Mouse (Mus musculus) heart, embryonic 16.5 days (tissue): ENCODE results near the gene Snrpn. TPM values are rescaled to one million over a fixed set of nuclear protein-coding genes. Genes with fewer than 3 reads are reported as not detected.
"Not testable (repeated sequence)": the region's sequence is repeated elsewhere in the genome, so short reads cannot be mapped to it uniquely, and the experiment has no call there.

Experiments used
- ATAC-seq: fragments of 200-750 bp; cut with Nextera tagmentation; replicated peaks from 2 replicates; pipeline ENCODE4 v1.8.0; 2017; ENCODE audit warnings: moderate number of reproducible peaks; ENCODE audit not compliant: insufficient read depth, low FRiP score; ENCODE audit errors: extremely low read depth
- H3K27ac ChIP-seq: fragments of 300-500 bp; sonication (generic); 2 replicates; pipeline ENCODE4 v1.5.1; 2014; ENCODE audit warnings: mild to moderate bottlenecking, low read length, control low read depth, moderate library complexity
- H3K27me3 ChIP-seq: fragments of 300-500 bp; sonication (generic); 2 replicates; pipeline ENCODE4 v1.6.1; 2014; ENCODE audit warnings: low read length, mixed read lengths; ENCODE audit not compliant: control insufficient read depth, insufficient read depth
- H3K36me3 ChIP-seq: fragments of 300-500 bp; sonication (generic); 2 replicates; pipeline ENCODE4 v1.6.1; 2014; ENCODE audit not compliant: control insufficient read depth, insufficient read depth
- H3K4me1 ChIP-seq: fragments of 300-500 bp; sonication (generic); 2 replicates; pipeline ENCODE4 v1.6.1; 2014; ENCODE audit warnings: low read length, mixed read lengths; ENCODE audit not compliant: control insufficient read depth, insufficient read depth
- H3K4me2 ChIP-seq: fragments of 300-500 bp; sonication (generic); 2 replicates; pipeline ENCODE4 v1.6.1; 2014; ENCODE audit warnings: low read depth, mild to moderate bottlenecking, control low read depth, low read length
- H3K4me3 ChIP-seq: fragments of 300-500 bp; sonication (generic); 2 replicates; pipeline ENCODE4 v1.5.1; 2014; ENCODE audit warnings: mild to moderate bottlenecking, control low read depth, low read length
- H3K9ac ChIP-seq: fragments of 300-500 bp; sonication (generic); 2 replicates; pipeline ENCODE4 v1.6.1; 2014; ENCODE audit warnings: low read length, control low read depth
- H3K9me3 ChIP-seq: fragments of 300-500 bp; sonication (generic); replicated peaks from 2 replicates; pipeline ENCODE4 v1.6.1; 2016; ENCODE audit warnings: low read length; ENCODE audit not compliant: control insufficient read depth
- WGBS: fragments of 180-500 bp; shearing (Covaris S2); extraction: QIAGEN DNeasy Blood & Tissue Kit; methylation state at CpG from one replicate; pipeline ENCODE4 v1.1.7; 2014; 5-methylcytosine and 5-hydroxymethylcytosine counted together
- polyA plus RNA-seq: library from polyadenylated mRNA; unstranded; fragments of >200 nt; fragmentation: Nextera tagmentation; extraction: Ambion mirVana; gene quantifications from 2 replicates; pipeline ENCODE4 v1.2.1, GENCODE M21; 2015

The Snrpn gene
- 45.6 and 49.3 TPM in 2 replicates for polyA plus RNA-seq

GRCm38 (mm10) chr7:60139742-60140480 is at the start of gene Snrpn:
TSS of gene Snrpn (minus strand) at chr7:60140219.
- Histone ChIP-seq H3K9me3 (no peaks in the 10 kb centered on the region), H3K27ac (no peak within 1 kb of the TSS), H3K36me3 (no peaks in the 10 kb centered on the region), H3K4me2 (no peak within 1 kb of the TSS), H3K9ac (no peak within 1 kb of the TSS), H3K27me3 (no peaks in the 10 kb centered on the region), H3K4me1 (no peaks in the 10 kb centered on the region), H3K4me3 (no peak within 1 kb of the TSS)
- no peak for ATAC-seq
- WGBS: 46% methylated on average over 4 of the region's 4 CpGs

- Histone ChIP-seq H3K36me3 (no peaks in the 10 kb centered on the region), H3K4me3 (no peak overlapping the region), H3K9ac (no peak overlapping the region), H3K4me2 (no peak overlapping the region), H3K4me1 (no peaks in the 10 kb centered on the region), H3K9me3 (no peaks in the 10 kb centered on the region), H3K27me3 (no peaks in the 10 kb centered on the region), H3K27ac (no peak overlapping the region)
- no peak for ATAC-seq
- WGBS: 64% methylated on average over 5 of the region's 5 CpGs
Measured at GRCm38 (mm10) chr7:60170250-60171185, 30.5 kb upstream of the Snrpn start.

GRCm38 (mm10) chr7:60125332-60125731 is 14.7 kb downstream of the Snrpn start:
- WGBS: 65% methylated on average over 7 of the region's 7 CpGs
- no peak overlapping the region for H3K9ac ChIP-seq
- H3K4me3 ChIP-seq: no peak overlapping the region
- H3K27me3 ChIP-seq: no peaks in the 10 kb centered on the region
- no peaks in the 10 kb centered on the region for H3K36me3 ChIP-seq
- no peaks in the 10 kb centered on the region for H3K9me3 ChIP-seq
- no peaks in the 10 kb centered on the region for H3K4me1 ChIP-seq
- ATAC-seq: no peak
- no peak overlapping the region for H3K27ac ChIP-seq
- H3K4me2 ChIP-seq: no peak overlapping the region

GRCm38 (mm10) chr7:60123086-60123624 is 16.9 kb downstream of the Snrpn start:
- not testable (repeated sequence) for H3K4me1 ChIP-seq, H3K9me3 ChIP-seq, H3K27ac ChIP-seq, H3K4me3 ChIP-seq, H3K27me3 ChIP-seq, H3K9ac ChIP-seq, ATAC-seq, H3K36me3 ChIP-seq, H3K4me2 ChIP-seq
- WGBS: 40% methylated on average over 3 of the region's 3 CpGs

- H3K27ac ChIP-seq: no peak overlapping the region
- no peaks in the 10 kb centered on the region for H3K27me3 ChIP-seq
- no peaks in the 10 kb centered on the region for H3K9me3 ChIP-seq
- ATAC-seq: no peak
- H3K4me2 ChIP-seq: no peak overlapping the region
- H3K4me3 ChIP-seq: no peak overlapping the region
- H3K9ac ChIP-seq: no peak overlapping the region
- no peaks in the 10 kb centered on the region for H3K4me1 ChIP-seq
- 53% methylated on average over 2 of the region's 2 CpGs for WGBS
- no peaks in the 10 kb centered on the region for H3K36me3 ChIP-seq
Measured at GRCm38 (mm10) chr7:60122434-60123085, 17.5 kb downstream of the Snrpn start.

- no peak for ATAC-seq
Measured at GRCm38 (mm10) chr7:60097154-60097859, 42.7 kb downstream of the Snrpn start.

GRCm38 (mm10) chr7:60076301-60076700 is 63.7 kb downstream of the Snrpn start:
- Histone ChIP-seq H3K9me3 (no peaks in the 10 kb centered on the region; the same call in 1 of the 2 replicates), H3K27me3 (no peaks in the 10 kb centered on the region), H3K4me2 (no peak overlapping the region), H3K36me3 (no peaks in the 10 kb centered on the region), H3K27ac (no peak overlapping the region), H3K4me1 (no peaks in the 10 kb centered on the region), H3K9ac (no peak overlapping the region), H3K4me3 (no peak overlapping the region)
- no peak for ATAC-seq
- WGBS: 66% methylated on average over 2 of the region's 2 CpGs

More at GRCm38 (mm10) chr7:60097154-60097859, 42.7 kb downstream of the Snrpn start:
- H3K4me2 ChIP-seq: no peak overlapping the region
- no peaks in the 10 kb centered on the region for H3K27me3 ChIP-seq
- H3K9ac ChIP-seq: no peak overlapping the region
- H3K4me3 ChIP-seq: no peak overlapping the region
- no peak overlapping the region for H3K27ac ChIP-seq
- 64% methylated on average over 3 of the region's 3 CpGs for WGBS
- H3K9me3 ChIP-seq: no peaks in the 10 kb centered on the region
- H3K4me1 ChIP-seq: no peaks in the 10 kb centered on the region
- no peaks in the 10 kb centered on the region for H3K36me3 ChIP-seq

- WGBS: 64% methylated on average over 6 of the region's 6 CpGs
- H3K4me2 ChIP-seq: no peak overlapping the region
- no peak overlapping the region for H3K9ac ChIP-seq
Measured at GRCm38 (mm10) chr7:60047481-60048201, 92.4 kb downstream of the Snrpn start.

More at GRCm38 (mm10) chr7:60047481-60048201, 92.4 kb downstream of the Snrpn start:
- Histone ChIP-seq H3K27me3 (no peaks in the 10 kb centered on the region), H3K9me3 (no peaks in the 10 kb centered on the region), H3K36me3 (no peaks in the 10 kb centered on the region), H3K4me3 (no peak overlapping the region), H3K4me1 (no peaks in the 10 kb centered on the region), H3K27ac (no peak overlapping the region)
- ATAC-seq: no peak
